Mouse (Mus musculus) lung, embryonic 14.5 days (tissue): ENCODE measurements around the gene Sema4c. TPM values are rescaled to one million over a fixed set of nuclear protein-coding genes. Genes with fewer than 3 reads are reported as not detected.
A peak's percentile ranks its signal among the peaks of the same experiment; 100 is the strongest.

ENCODE experiments used
- ATAC-seq: fragments of 200-750 bp; cut with Nextera tagmentation; 2 replicates; pipeline ENCODE4 v1.8.0; 2017; ENCODE audit warnings: mild to moderate bottlenecking, moderate TSS enrichment, moderate library complexity; ENCODE audit not compliant: insufficient read depth
- DNase-seq: peaks from one replicate; pipeline ENCODE4 v3.0.0-alpha.2; 2015
- H3K27ac ChIP-seq: fragments of 300-500 bp; sonication (generic); 2 replicates; pipeline ENCODE4 v1.5.1; 2014; ENCODE audit warnings: low read depth, mild to moderate bottlenecking, moderate library complexity
- H3K27me3 ChIP-seq: fragments of 300-500 bp; sonication (generic); 2 replicates; pipeline ENCODE4 v1.6.1; 2014; ENCODE audit warnings: low read length, control low read depth; ENCODE audit not compliant: insufficient read depth
- H3K36me3 ChIP-seq: fragments of 300-500 bp; sonication (generic); 2 replicates; pipeline ENCODE4 v1.6.1; 2014; ENCODE audit warnings: control low read depth; ENCODE audit not compliant: insufficient read depth
- H3K4me1 ChIP-seq: fragments of 300-500 bp; sonication (generic); 2 replicates; pipeline ENCODE4 v1.6.1; 2014; ENCODE audit warnings: antibody characterized with exemption, control low read depth; ENCODE audit not compliant: insufficient read depth
- H3K4me2 ChIP-seq: fragments of 300-500 bp; sonication (generic); 2 replicates; pipeline ENCODE4 v1.6.1; 2014; ENCODE audit warnings: mild to moderate bottlenecking
- H3K4me3 ChIP-seq: fragments of 300-500 bp; sonication (generic); 2 replicates; pipeline ENCODE4 v1.5.1; 2014; ENCODE audit warnings: low read depth, low read length
- H3K9ac ChIP-seq: fragments of 300-500 bp; sonication (generic); 2 replicates; pipeline ENCODE4 v1.6.1; 2014
- H3K9me3 ChIP-seq: fragments of 300-500 bp; sonication (generic); 2 replicates; pipeline ENCODE4 v1.6.1; 2016; ENCODE audit warnings: low read depth, low read length, control low read depth
- CTCF ChIP-seq: IDR thresholded peaks from 2 replicates; pipeline ENCODE4 v1.5.1; 2016; ENCODE audit warnings: antibody characterized with exemption, low read depth
- WGBS: fragments of 180-500 bp; shearing (Covaris S2); extraction: QIAGEN DNeasy Blood & Tissue Kit; methylation state at CpG from one replicate; pipeline ENCODE4 v1.1.7; 2014; 5-methylcytosine and 5-hydroxymethylcytosine counted together
- microRNA-seq: library from miRNA; unstranded; fragments of <30 nt; microRNA quantifications from one replicate; pipeline ENCODE4, GENCODE M21; 2016; ENCODE audit warnings: borderline number of aligned reads
- polyA plus RNA-seq: library from polyadenylated mRNA; unstranded; fragments of >200 nt; fragmentation: Nextera tagmentation; extraction: Ambion mirVana; gene quantifications from 2 replicates; pipeline ENCODE4 v1.2.1, GENCODE M21; 2014

Gene Sema4c
- polyA plus RNA-seq, 1 experiment from 2014 or later = 2.2 TPM

GRCm38 (mm10) chr1:36511289-36512021, 46.7 kb downstream of the Sema4c start, which contains the start of gene Cnnm3:
Gene Cnnm3, plus strand, starts transcription at chr1:36511867.
- no peaks in the 10 kb centered on the region for H3K27me3 ChIP-seq
- H3K27ac ChIP-seq = peak within 1 kb of the TSS; percentile 97
- peak within 1 kb of the TSS; percentile 97 for H3K4me2 ChIP-seq
- TF ChIP-seq CTCF = peak; percentile 56
- DNase-seq (peak; percentile 98), ATAC-seq (peak; percentile 99)
- peaks cover 3% of the 10 kb centered on the region; the same call in 1 of the 2 replicates for H3K36me3 ChIP-seq
- no peaks in the 10 kb centered on the region for H3K9me3 ChIP-seq
- H3K9ac ChIP-seq = peak within 1 kb of the TSS; percentile 82
- 1% methylated on average over 51 of the region's 51 CpGs for WGBS
- H3K4me1 ChIP-seq = peaks cover 6% of the 10 kb centered on the region; the same call in 1 of the 2 replicates
- H3K4me3 ChIP-seq = peak within 1 kb of the TSS; percentile 94

GRCm38 (mm10) chr1:36508238-36508637, 49.9 kb downstream of the Sema4c start:
- H3K9ac ChIP-seq = no peak overlapping the region
- no peak for TF ChIP-seq CTCF
- H3K4me1 ChIP-seq = peaks cover 3% of the 10 kb centered on the region; the same call in 1 of the 2 replicates
- WGBS = 68% methylated on average over 5 of the region's 5 CpGs
- no peak overlapping the region for H3K27ac ChIP-seq
- no peak for ATAC-seq
- DNase-seq = peak; percentile 13
- no peaks in the 10 kb centered on the region for H3K27me3 ChIP-seq
- no peak overlapping the region for H3K4me3 ChIP-seq
- peaks cover 8% of the 10 kb centered on the region; the same call in 1 of the 2 replicates for H3K36me3 ChIP-seq
- H3K4me2 ChIP-seq = no peak overlapping the region
- no peaks in the 10 kb centered on the region for H3K9me3 ChIP-seq

GRCm38 (mm10) chr1:36501261-36501660, 56.9 kb downstream of the Sema4c start:
- WGBS = 3% methylated on average over 3 of the region's 3 CpGs
- no peaks in the 10 kb centered on the region for H3K4me1 ChIP-seq
- no peak overlapping the region for H3K27ac ChIP-seq
- no peaks in the 10 kb centered on the region for H3K27me3 ChIP-seq
- H3K36me3 ChIP-seq = peaks cover 17% of the 10 kb centered on the region
- no peak overlapping the region for H3K4me3 ChIP-seq
- no peak overlapping the region for H3K9ac ChIP-seq
- no peak overlapping the region for H3K4me2 ChIP-seq
- no peaks in the 10 kb centered on the region for H3K9me3 ChIP-seq
- DNase-seq (peak; percentile 85), ATAC-seq (0 out of 2 replicates have a peak, but pooled peaks have one; percentile 28)
- peak; percentile 96 for TF ChIP-seq CTCF

Small RNA genes lying within 50 kb of the gene (microRNA-seq; reads per million reads assigned to microRNA genes)
- gene Gm47280 = not detected

Other genes starting within 250 kb of the Sema4c start
- gene Kansl3, start 189.2 kb downstream of the Sema4c start, polyA plus RNA-seq = 41.4 and 46.3 TPM in 2 replicates
- 0.53 and 0.58 TPM in 2 replicates for gene Fer1l5, start 186.1 kb downstream of the Sema4c start, polyA plus RNA-seq
- 27.4 and 29.7 TPM in 2 replicates for gene Lman2l, start 113.1 kb downstream of the Sema4c start, polyA plus RNA-seq
- gene Cnnm4, start 86.7 kb downstream of the Sema4c start, polyA plus RNA-seq = 10.9 and 11.0 TPM in 2 replicates
- gene Cnnm3, start 46.5 kb downstream of the Sema4c start, polyA plus RNA-seq = 5.4 and 5.9 TPM in 2 replicates
- gene Ankrd23, start 21.5 kb downstream of the Sema4c start, polyA plus RNA-seq = 11.6 and 11.7 TPM in 2 replicates
- not detected in 2 replicates for gene Gm42417, start 18.9 kb downstream of the Sema4c start, polyA plus RNA-seq
- gene Ankrd39, start 10.9 kb downstream of the Sema4c start, polyA plus RNA-seq = 18.9 and 19.9 TPM in 2 replicates
- 1.9 and 3.6 TPM in 2 replicates for gene Fam178b, start 124.8 kb upstream of the Sema4c start, polyA plus RNA-seq
- gene Cox5b, start 133.1 kb upstream of the Sema4c start, polyA plus RNA-seq = 518 and 549 TPM in 2 replicates
- gene 4933424G06Rik, start 151.8 kb upstream of the Sema4c start, polyA plus RNA-seq = not detected in 2 replicates
- gene Actr1b, start 156.1 kb upstream of the Sema4c start, polyA plus RNA-seq = 93.6 and 98.7 TPM in 2 replicates
- gene Zap70, start 203.4 kb upstream of the Sema4c start, polyA plus RNA-seq = 0.43 and 0.45 TPM in 2 replicates